Comparison of ENCODE assay signal across 20 mouse cellular contexts in the genomic region with DNA sequence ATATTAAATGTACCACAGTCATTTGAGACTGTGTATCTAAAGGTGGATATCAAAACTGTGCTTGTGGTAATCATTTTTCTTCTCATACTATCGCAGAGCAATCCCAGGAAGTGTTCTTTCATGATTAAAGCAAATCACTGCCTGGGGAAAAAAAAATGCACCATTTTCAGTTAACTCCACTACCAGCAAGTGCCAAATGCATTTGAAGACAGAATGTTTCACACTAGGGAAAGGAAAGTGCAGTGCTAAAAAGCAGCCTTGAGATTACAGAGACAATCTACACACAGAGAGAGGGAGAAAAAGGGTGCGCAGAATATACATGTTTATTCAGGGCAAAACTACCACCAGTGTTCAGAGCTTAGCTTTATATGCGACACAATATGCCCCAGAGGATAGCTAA.
"Had no signal": no experiment of that assay in that cellular context is flagged by ENCODE, and none has a peak within 500 bp of the region (broad histone marks: within the 10 kb centered on the region; RNA-seq: fewer than 3 reads in every experiment).

No protein-coding gene starts in this region.

- DNase-seq: kidney, postnatal 25 days; left cerebral cortex, postnatal 4 days; liver, postnatal 0 days; lung, embryonic 14.5 days; right cerebral cortex, adult 18-20 months; right cerebral cortex, postnatal 14 days; right cerebral cortex, postnatal 4 days; thymus, adult 18-20 months; thymus, postnatal 36 days had no signal

- H3K27me3 ChIP-seq: limb, embryonic 12.5 days; limb, embryonic 15.5 days; neural tube, embryonic 12.5 days; neural tube, embryonic 15.5 days; stomach, embryonic 15.5 days had no signal

- H3K36me3 ChIP-seq: limb, embryonic 12.5 days; limb, embryonic 15.5 days; neural tube, embryonic 12.5 days; neural tube, embryonic 15.5 days; stomach, embryonic 15.5 days had no signal

- H3K9ac ChIP-seq: limb, embryonic 12.5 days; limb, embryonic 15.5 days; liver, embryonic 14.5 days; liver, postnatal 0 days; lung, embryonic 14.5 days; neural tube, embryonic 12.5 days; neural tube, embryonic 15.5 days; stomach, embryonic 15.5 days had no signal

- H3K9me3 ChIP-seq: limb, embryonic 12.5 days; limb, embryonic 15.5 days; neural tube, embryonic 12.5 days; neural tube, embryonic 15.5 days; stomach, embryonic 15.5 days had no signal

- ATAC-seq: intestine, postnatal 0 days; liver, postnatal 0 days; lung, postnatal 0 days had no signal

- H3K4me3 ChIP-seq: limb, embryonic 12.5 days; limb, embryonic 15.5 days; neural tube, embryonic 12.5 days; neural tube, embryonic 15.5 days; stomach, embryonic 15.5 days had no signal

- H3K4me2 ChIP-seq: limb, embryonic 12.5 days; limb, embryonic 15.5 days; liver, embryonic 11.5 days; lung, embryonic 14.5 days; neural tube, embryonic 12.5 days; neural tube, embryonic 15.5 days; stomach, embryonic 15.5 days had no signal

- H3K4me1 ChIP-seq: limb, embryonic 12.5 days; limb, embryonic 15.5 days; neural tube, embryonic 12.5 days; neural tube, embryonic 15.5 days; stomach, embryonic 15.5 days had no signal

- H3K27ac ChIP-seq: kidney, postnatal 0 days; limb, embryonic 12.5 days; limb, embryonic 15.5 days; liver, embryonic 14.5 days; macrophage; neural tube, embryonic 12.5 days; neural tube, embryonic 15.5 days; stomach, embryonic 15.5 days had no signal
